Mouse (Mus musculus) gastrocnemius, postnatal 14 days (tissue): ENCODE data around the gene Mup10. TPM values are rescaled to one million over a fixed set of nuclear protein-coding genes. Genes with fewer than 3 reads are reported as not detected.
"Not testable (repeated sequence)": the region's sequence is repeated elsewhere in the genome, so short reads cannot be mapped to it uniquely, and the experiment has no call there.

Experiments used
- DNase-seq: peaks from one replicate; pipeline ENCODE4 v3.0.0; 2021; ENCODE audit warnings: mixed read lengths
- intact Hi-C: fragments of 180-260 bp; cut with DNase I; formaldehyde crosslinking; loops from one replicate; pipeline ENCODE4 v1.15.1; 2025; ENCODE audit warnings: low total_unique reads
- long read RNA-seq, 2 experiments: library from polyadenylated mRNA; stranded (forward); transcript quantifications; one replicate each; pipeline ENCODE4 v2.0.0; 2021
- total RNA-seq, 2 experiments: library from RNA; stranded (reverse); gene quantifications; 2 replicates each; pipeline ENCODE4 v1.2.3; 2021

Gene Mup10
- not detected for total RNA-seq
- long read RNA-seq, experiment 1, result 0 reads
- long read RNA-seq, experiment 2, result 0 reads

- intact Hi-C loops, DNase-seq: not testable (repeated sequence)
These were observed at the start of gene Mup10 for GRCm38 (mm10) chr4:60582099-60582498. Gene Mup10 (minus strand): TSS chr4:60582199.

Other genes with a start within 250 kb of the Mup10 start
- gene Mup9, start 160.2 kb downstream of the Mup10 start, total RNA-seq, result not detected
- not detected for gene Mup1, start 80.2 kb downstream of the Mup10 start, total RNA-seq
- gene Mup11, start 80.2 kb upstream of the Mup10 start, total RNA-seq, result not detected
- not detected for gene Mup12, start 159.1 kb upstream of the Mup10 start, total RNA-seq
- gene Mup22, start 239.3 kb upstream of the Mup10 start, total RNA-seq, result not detected